Mouse (Mus musculus) retina, embryonic 14.5 days (tissue): Measurements from ENCODE around the gene Ccr1.

Experiments
- DNase-seq: peaks from one replicate; pipeline ENCODE4 v3.0.0-alpha.2; 2015; ENCODE audit warnings: low spot score

Ccr1 gene

GRCm38 (mm10) chr9:123953551-123953950 lies 14.9 kb downstream of the Ccr1 start:
- DNase-seq: no peak

- no peak for DNase-seq
Measured at GRCm38 (mm10) chr9:123951176-123951575, 17.3 kb downstream of the Ccr1 start.

- DNase-seq: no peak
Measured at GRCm38 (mm10) chr9:123949432-123949831, 19.1 kb downstream of the Ccr1 start.

GRCm38 (mm10) chr9:123947815-123948214 lies 20.7 kb downstream of the Ccr1 start:
- no peak for DNase-seq

- no peak for DNase-seq
Measured at GRCm38 (mm10) chr9:123942025-123942424, 26.5 kb downstream of the Ccr1 start.

GRCm38 (mm10) chr9:123941316-123941715 lies 27.2 kb downstream of the Ccr1 start:
- DNase-seq: no peak

- no peak for DNase-seq
Measured at GRCm38 (mm10) chr9:123940628-123941027, 27.9 kb downstream of the Ccr1 start.

- no peak for DNase-seq
Measured at GRCm38 (mm10) chr9:123940168-123940567, 28.3 kb downstream of the Ccr1 start.

- no peak for DNase-seq
Measured at GRCm38 (mm10) chr9:123937989-123938388, 30.5 kb downstream of the Ccr1 start.

GRCm38 (mm10) chr9:123936604-123937280 lies 31.8 kb downstream of the Ccr1 start:
- no peak for DNase-seq

- no peak for DNase-seq
Measured at GRCm38 (mm10) chr9:123935776-123936175, 32.7 kb downstream of the Ccr1 start.

GRCm38 (mm10) chr9:123935346-123935745 lies 33.1 kb downstream of the Ccr1 start:
- DNase-seq: no peak

GRCm38 (mm10) chr9:123933716-123934445 lies 34.6 kb downstream of the Ccr1 start:
- no peak for DNase-seq

GRCm38 (mm10) chr9:123932911-123933675 lies 35.4 kb downstream of the Ccr1 start:
- DNase-seq: no peak

GRCm38 (mm10) chr9:123931761-123932700 lies 36.5 kb downstream of the Ccr1 start:
- DNase-seq: no peak

- no peak for DNase-seq
Measured at GRCm38 (mm10) chr9:123930926-123931325, 37.6 kb downstream of the Ccr1 start.

- no peak for DNase-seq
Measured at GRCm38 (mm10) chr9:123930476-123930875, 38.0 kb downstream of the Ccr1 start.

- DNase-seq: no peak
Measured at GRCm38 (mm10) chr9:123929936-123930335, 38.6 kb downstream of the Ccr1 start.

- peak; percentile 17 for DNase-seq
Measured at GRCm38 (mm10) chr9:123928759-123929246, 39.7 kb downstream of the Ccr1 start.

- DNase-seq: no peak
Measured at GRCm38 (mm10) chr9:123928118-123928758, 40.3 kb downstream of the Ccr1 start.
